Mouse (Mus musculus) lung, postnatal 25 days (tissue): Measurements from ENCODE around the gene Zp1.

Experiments used
- DNase-seq: peaks from one replicate; pipeline ENCODE4 v3.0.0; 2022; ENCODE audit warnings: low spot score

The Zp1 gene

GRCm38 (mm10) chr19:10878201-10878837 is 42.1 kb downstream of the Zp1 start:
- peak; percentile 28 for DNase-seq

GRCm38 (mm10) chr19:10871328-10871961 is 49.0 kb downstream of the Zp1 start:
- no peak for DNase-seq

- no peak for DNase-seq
These were observed 49.8 kb downstream of the Zp1 start for GRCm38 (mm10) chr19:10870676-10871075.

GRCm38 (mm10) chr19:10869886-10870527 is 50.4 kb downstream of the Zp1 start, which contains the start of gene Tmem132a:
Tmem132a (minus strand) TSS chr19:10869940.
- DNase-seq = peak; percentile 57

- DNase-seq = peak; percentile 71
These were observed 51.1 kb downstream of the Zp1 start for GRCm38 (mm10) chr19:10869241-10869885.

GRCm38 (mm10) chr19:10868623-10869141 is 51.8 kb downstream of the Zp1 start:
- DNase-seq = no peak

- no peak for DNase-seq
These were observed 52.3 kb downstream of the Zp1 start for GRCm38 (mm10) chr19:10867946-10868622.

- no peak for DNase-seq
These were observed 54.1 kb downstream of the Zp1 start for GRCm38 (mm10) chr19:10866351-10866750.
